Mouse (Mus musculus) forebrain, embryonic 11.5 days (tissue): Measurements from ENCODE around the gene Amer3. TPM values are rescaled to one million over a fixed set of nuclear protein-coding genes. Genes with fewer than 3 reads are reported as not detected.
A peak's percentile ranks its signal among the peaks of the same experiment; 100 is the strongest.

Experiments used
- ATAC-seq: fragments of 200-750 bp; cut with Nextera tagmentation; replicated peaks from 2 replicates; pipeline ENCODE4 v1.8.0; 2017; ENCODE audit warnings: moderate TSS enrichment; ENCODE audit not compliant: low FRiP score
- DNase-seq: peaks from one replicate; pipeline ENCODE4 v3.0.0-alpha.2; 2017; ENCODE audit warnings: low spot score
- H3K27ac ChIP-seq: fragments of 300-500 bp; sonication (generic); 2 replicates; pipeline ENCODE4 v1.5.1; 2014; ENCODE audit warnings: low read depth, low read length
- H3K27me3 ChIP-seq: fragments of 300-500 bp; sonication (generic); 2 replicates; pipeline ENCODE4 v1.6.1; 2014; ENCODE audit warnings: mild to moderate bottlenecking, low read length, mixed read lengths; ENCODE audit not compliant: control insufficient read depth, insufficient read depth
- H3K36me3 ChIP-seq: fragments of 300-500 bp; sonication (generic); 2 replicates; pipeline ENCODE4 v1.6.1; 2014; ENCODE audit warnings: mild to moderate bottlenecking, low read length, moderate library complexity, mixed read lengths; ENCODE audit not compliant: control insufficient read depth, insufficient read depth
- H3K4me1 ChIP-seq: fragments of 300-500 bp; sonication (generic); replicated peaks from 2 replicates; pipeline ENCODE4 v1.6.1; 2014; ENCODE audit warnings: low read length, mixed read lengths; ENCODE audit not compliant: control insufficient read depth, insufficient read depth
- H3K4me2 ChIP-seq: fragments of 300-500 bp; sonication (generic); 2 replicates; pipeline ENCODE4 v1.6.1; 2014; ENCODE audit warnings: low read depth, mild to moderate bottlenecking, low read length, moderate library complexity, mixed read lengths; ENCODE audit not compliant: severe bottlenecking
- H3K4me3 ChIP-seq: fragments of 300-500 bp; sonication (generic); 2 replicates; pipeline ENCODE4 v1.5.1; 2014; ENCODE audit warnings: low read depth, low read length
- H3K9ac ChIP-seq: fragments of 300-500 bp; sonication (generic); 2 replicates; pipeline ENCODE4 v1.6.1; 2014; ENCODE audit warnings: low read length
- H3K9me3 ChIP-seq: fragments of 300-500 bp; sonication (generic); 2 replicates; pipeline ENCODE4 v1.6.1; 2016; ENCODE audit warnings: low read length, mixed read lengths; ENCODE audit not compliant: control insufficient read depth
- WGBS: fragments of 180-500 bp; shearing (Covaris S2); extraction: QIAGEN DNeasy Blood & Tissue Kit; methylation state at CpG from one replicate; pipeline ENCODE4 v1.1.7; 2014; 5-methylcytosine and 5-hydroxymethylcytosine counted together
- polyA plus RNA-seq: library from polyadenylated mRNA; unstranded; fragments of >200 nt; fragmentation: Nextera tagmentation; extraction: Ambion mirVana; gene quantifications from 2 replicates; pipeline ENCODE4 v1.2.1, GENCODE M21; 2014

Amer3 gene
- polyA plus RNA-seq, 1 experiment from 2014 or later, result 3.8 TPM

- Histone ChIP-seq H3K9me3 (no peaks in the 10 kb centered on the region), H3K4me2 (no peak within 1 kb of the TSS), H3K4me3 (no peak within 1 kb of the TSS), H3K27ac (no peak within 1 kb of the TSS), H3K9ac (no peak within 1 kb of the TSS), H3K4me1 (no peaks in the 10 kb centered on the region), H3K27me3 (no peaks in the 10 kb centered on the region), H3K36me3 (no peaks in the 10 kb centered on the region)
- no peak for DNase-seq
- no peak for ATAC-seq
- 91% methylated on average over 15 of the region's 15 CpGs for WGBS
These were observed 18.6 kb upstream of the Amer3 start, which contains the start of gene Prss40 for GRCm38 (mm10) chr1:34560843-34561242. TSS of gene Prss40 (minus strand) at chr1:34560943.

DNA sequence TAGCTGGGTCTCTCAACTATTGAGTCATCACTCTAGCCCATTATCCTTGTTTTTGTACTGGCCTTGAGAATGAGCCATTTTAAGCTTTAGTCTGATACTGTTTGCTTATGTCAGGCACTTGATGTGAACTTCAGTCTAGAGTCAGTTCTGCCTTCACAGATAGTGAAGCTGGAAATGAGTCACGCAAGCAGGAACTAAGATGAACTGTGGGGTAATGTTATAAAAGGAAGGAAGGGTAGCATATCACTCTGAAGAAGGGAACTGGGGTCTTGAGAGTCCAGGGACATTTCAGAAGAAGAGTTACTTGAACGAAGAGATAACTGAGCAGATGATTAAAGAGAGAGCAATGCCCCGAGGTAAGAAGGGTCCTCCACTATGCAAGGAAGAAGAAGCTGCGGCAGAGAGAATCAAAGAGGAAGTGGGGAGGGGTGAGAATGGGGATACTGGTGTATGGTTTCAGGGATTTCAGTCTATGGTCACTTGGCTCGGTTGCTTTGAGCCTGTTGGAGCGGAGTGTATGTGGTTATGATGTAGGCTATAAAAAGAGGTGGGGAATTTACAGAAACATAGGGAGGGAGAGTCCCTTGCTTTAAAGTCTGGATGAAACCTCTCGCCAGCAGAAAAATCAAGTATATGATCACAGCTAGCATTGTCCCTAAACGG lies 14.9 kb upstream of the Amer3 start:
- WGBS, result 84% methylated on average over 8 of the region's 8 CpGs

GRCm38 (mm10) chr1:34568120-34568519 lies 11.3 kb upstream of the Amer3 start:
- H3K4me2 ChIP-seq, result no peak overlapping the region
- H3K4me3 ChIP-seq, result no peak overlapping the region
- H3K27me3 ChIP-seq, result no peaks in the 10 kb centered on the region
- H3K27ac ChIP-seq, result no peak overlapping the region
- ATAC-seq (no peak), DNase-seq (no peak)
- no peaks in the 10 kb centered on the region for H3K4me1 ChIP-seq
- no peak overlapping the region for H3K9ac ChIP-seq
- no peaks in the 10 kb centered on the region for H3K9me3 ChIP-seq
- no peaks in the 10 kb centered on the region for H3K36me3 ChIP-seq
- 98% methylated on average over 2 of the region's 2 CpGs for WGBS

More for the DNA sequence above, 14.9 kb upstream of the Amer3 start:
- Histone ChIP-seq H3K9me3 (no peaks in the 10 kb centered on the region), H3K4me2 (no peak overlapping the region), H3K36me3 (no peaks in the 10 kb centered on the region), H3K9ac (no peak overlapping the region), H3K4me3 (no peak overlapping the region), H3K4me1 (no peaks in the 10 kb centered on the region), H3K27ac (no peak overlapping the region), H3K27me3 (no peaks in the 10 kb centered on the region)
- ATAC-seq (no peak), DNase-seq (no peak)

DNA sequence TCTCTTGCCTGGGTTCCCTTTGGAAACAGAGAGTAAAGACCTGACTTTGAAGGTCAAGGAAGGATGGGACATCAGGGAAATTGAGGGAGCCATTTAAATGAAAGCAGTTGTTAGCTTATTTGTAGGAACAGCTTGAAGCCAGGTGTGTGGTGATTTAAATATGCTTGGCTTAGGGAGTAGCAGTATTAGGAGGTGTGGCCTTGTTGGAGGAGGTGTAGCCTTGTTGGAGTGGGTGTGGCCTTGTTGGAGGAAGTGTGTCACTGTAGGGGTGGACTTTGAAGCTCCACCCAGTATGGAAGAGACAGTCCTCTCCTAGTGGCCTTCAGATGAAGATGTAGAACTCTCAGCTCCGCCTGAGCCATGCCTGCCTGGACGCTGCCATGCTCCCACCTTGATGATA lies 9.6 kb upstream of the Amer3 start:
- DNase-seq (no peak), ATAC-seq (no peak)
- Histone ChIP-seq H3K9me3 (no peaks in the 10 kb centered on the region), H3K4me3 (no peak overlapping the region), H3K27ac (no peak overlapping the region), H3K36me3 (no peaks in the 10 kb centered on the region), H3K9ac (no peak overlapping the region), H3K4me2 (no peak overlapping the region), H3K4me1 (no peaks in the 10 kb centered on the region), H3K27me3 (no peaks in the 10 kb centered on the region)
- 78% methylated on average over 2 of the region's 2 CpGs for WGBS

DNA sequence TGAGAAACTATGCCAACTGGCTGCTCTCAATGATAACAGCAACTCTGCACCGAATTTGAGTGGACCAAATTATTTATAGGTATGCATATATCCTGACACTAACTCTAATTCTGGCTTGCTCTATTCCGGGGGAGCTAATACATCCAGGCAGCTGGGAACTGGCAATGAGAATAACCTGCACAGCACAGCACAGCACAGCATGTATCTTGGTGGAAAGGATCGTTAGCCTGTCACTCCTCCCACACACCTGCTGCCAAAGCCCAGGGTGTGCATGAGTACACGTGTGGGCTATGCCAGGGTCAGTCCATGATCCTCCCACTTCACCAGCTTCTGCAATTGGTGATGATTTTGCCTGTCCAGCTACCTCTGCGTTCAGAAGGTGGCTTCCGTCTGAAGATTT lies 8.0 kb upstream of the Amer3 start:
- DNase-seq (no peak), ATAC-seq (no peak)
- no peaks in the 10 kb centered on the region for H3K27me3 ChIP-seq
- no peaks in the 10 kb centered on the region for H3K4me1 ChIP-seq
- H3K9me3 ChIP-seq, result no peaks in the 10 kb centered on the region
- no peak overlapping the region for H3K4me3 ChIP-seq
- H3K27ac ChIP-seq, result no peak overlapping the region
- H3K4me2 ChIP-seq, result no peak overlapping the region
- H3K9ac ChIP-seq, result no peak overlapping the region
- 80% methylated on average over 6 of the region's 6 CpGs for WGBS
- H3K36me3 ChIP-seq, result no peaks in the 10 kb centered on the region

GRCm38 (mm10) chr1:34573221-34573620 lies 6.2 kb upstream of the Amer3 start:
- no peak overlapping the region for H3K9ac ChIP-seq
- no peak overlapping the region for H3K4me3 ChIP-seq
- H3K9me3 ChIP-seq, result no peaks in the 10 kb centered on the region
- DNase-seq (no peak), ATAC-seq (no peak)
- no peaks in the 10 kb centered on the region for H3K27me3 ChIP-seq
- 87% methylated on average over 6 of the region's 6 CpGs for WGBS
- H3K4me1 ChIP-seq, result no peaks in the 10 kb centered on the region
- H3K27ac ChIP-seq, result no peak overlapping the region
- H3K4me2 ChIP-seq, result no peak overlapping the region
- H3K36me3 ChIP-seq, result no peaks in the 10 kb centered on the region

DNA sequence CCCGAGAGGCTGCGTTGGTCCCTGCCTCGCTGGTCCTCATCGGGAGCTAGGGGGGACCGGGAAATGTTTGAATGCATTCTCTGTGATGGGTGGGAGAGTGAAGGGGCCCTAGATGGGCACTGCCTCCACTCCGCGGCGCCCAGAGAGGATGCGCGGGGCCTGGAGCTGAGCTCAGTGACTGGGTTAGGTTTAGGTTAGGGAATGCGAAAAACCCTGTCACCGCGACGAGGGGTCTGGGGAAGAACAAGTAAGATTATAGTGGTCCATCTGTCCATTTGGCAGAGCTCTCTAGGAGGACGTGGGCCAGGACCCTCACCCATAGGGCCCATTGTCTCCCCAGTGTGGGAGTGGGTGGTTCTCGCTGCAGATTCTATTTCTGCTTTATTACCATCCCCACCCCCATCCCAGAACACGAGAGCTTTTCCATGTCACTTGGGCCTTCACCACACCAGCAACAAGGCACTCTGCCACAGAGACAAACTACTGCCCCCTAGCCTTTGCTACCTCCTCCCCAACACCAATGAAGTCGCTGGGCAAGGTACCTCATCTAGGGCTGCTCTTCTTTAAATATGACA lies 412 bp downstream of the Amer3 start:
- Histone ChIP-seq H3K4me2 (peak overlapping the region; percentile 84), H3K4me1 (peaks cover 4% of the 10 kb centered on the region; the same call in 1 of the 2 replicates), H3K27me3 (peaks cover 9% of the 10 kb centered on the region; the same call in 1 of the 2 replicates), H3K9me3 (no peaks in the 10 kb centered on the region), H3K36me3 (no peaks in the 10 kb centered on the region), H3K4me3 (peak overlapping the region; percentile 40), H3K27ac (no peak overlapping the region), H3K9ac (peak overlapping the region; percentile 53)
- WGBS, result under 1% methylated on average over 18 of the region's 18 CpGs
- DNase-seq, result no peak
- ATAC-seq, result peak; percentile 45

DNA sequence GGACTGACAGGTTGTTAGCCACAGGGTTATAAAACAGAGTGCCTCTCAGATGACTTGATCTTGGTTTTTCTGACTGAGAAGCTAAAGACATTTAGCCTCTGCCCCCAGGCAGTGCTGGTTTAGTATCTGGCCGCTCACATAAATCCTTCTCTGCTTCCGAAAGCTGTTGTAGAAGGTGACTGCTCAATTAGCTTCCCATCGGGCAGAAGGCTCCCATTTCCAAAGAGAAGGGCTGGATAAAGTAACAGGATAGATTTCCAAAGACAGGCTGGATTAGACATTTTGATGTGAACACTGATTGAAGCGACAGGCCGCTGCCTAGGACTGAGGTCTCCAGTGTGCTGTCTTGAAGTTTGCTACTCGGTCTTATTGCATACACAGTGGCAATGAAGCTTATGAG lies 2.8 kb downstream of the Amer3 start:
- DNase-seq (no peak), ATAC-seq (no peak)
- H3K4me2 ChIP-seq, result no peak overlapping the region
- H3K4me1 ChIP-seq, result peaks cover 4% of the 10 kb centered on the region; the same call in 1 of the 2 replicates
- no peaks in the 10 kb centered on the region for H3K9me3 ChIP-seq
- 75% methylated on average over 6 of the region's 6 CpGs for WGBS
- H3K27me3 ChIP-seq, result peaks cover 9% of the 10 kb centered on the region; the same call in 1 of the 2 replicates
- H3K27ac ChIP-seq, result no peak overlapping the region
- H3K9ac ChIP-seq, result no peak overlapping the region
- no peaks in the 10 kb centered on the region for H3K36me3 ChIP-seq
- H3K4me3 ChIP-seq, result no peak overlapping the region

DNA sequence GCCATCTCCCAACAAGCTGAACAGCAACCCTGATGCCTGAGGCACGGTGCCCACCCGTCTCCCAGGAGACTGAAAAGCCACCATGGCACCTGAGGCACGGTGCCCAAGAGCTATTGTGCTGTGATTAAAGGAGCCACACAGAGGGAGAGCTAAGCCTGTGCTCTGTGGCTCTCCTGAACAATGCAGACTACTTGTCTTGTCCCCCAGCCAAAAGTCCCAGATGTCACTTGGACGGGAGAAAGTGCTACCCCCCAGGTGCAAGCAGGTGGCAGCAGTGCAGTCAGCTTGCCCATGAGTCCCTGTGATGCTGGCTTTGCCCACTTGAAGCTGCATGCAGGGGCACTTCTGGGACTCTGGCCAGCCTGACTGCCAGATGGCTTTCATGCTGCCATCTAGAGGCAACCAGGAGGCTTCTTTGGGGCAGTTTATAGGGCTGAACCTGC lies 4.4 kb downstream of the Amer3 start:
- Histone ChIP-seq H3K4me1 (peaks cover 3% of the 10 kb centered on the region; the same call in 1 of the 2 replicates), H3K27ac (no peak overlapping the region), H3K36me3 (no peaks in the 10 kb centered on the region), H3K4me2 (no peak overlapping the region), H3K9me3 (no peaks in the 10 kb centered on the region), H3K4me3 (no peak overlapping the region), H3K9ac (no peak overlapping the region), H3K27me3 (peaks cover 5% of the 10 kb centered on the region; the same call in 1 of the 2 replicates)
- 14% methylated on average over 4 of the region's 4 CpGs for WGBS
- DNase-seq (no peak), ATAC-seq (no peak)
